Mouse (Mus musculus) MEL (cell line): ENCODE measurements at regions not wholly inside any gene's neighbourhood (a gene's known extent, or its start where the extent isn't known, plus 50 kb on each side); places are given as distances from the start of the nearest gene placed in this dataset.

Experiments used
- DNase-seq: peaks from one replicate; pipeline ENCODE4 v3.0.0; 2011; ENCODE audit warnings: low read depth, low spot score
- H3K27ac ChIP-seq: 2 replicates; pipeline ENCODE4 v1.5.1; 2012; ENCODE audit warnings: low read depth, mild to moderate bottlenecking, control low read depth, low read length, moderate library complexity; ENCODE audit not compliant: control insufficient read depth
- H3K27me3 ChIP-seq, 2 experiments: fragments of 150-350 bp in 1 of 2; sonication (generic) in 1 of 2; 2 replicates each; pipeline ENCODE4 v1.6.1; 2012; ENCODE audit warnings: low read length in 2 of 2, mild to moderate bottlenecking in 2 of 2, improper control_type of control experiment in 1 of 2, moderate library complexity in 1 of 2; ENCODE audit not compliant: insufficient read depth in 2 of 2, control insufficient read depth in 1 of 2
- H3K36me3 ChIP-seq, 2 experiments: 2 replicates each; pipeline ENCODE4 v1.6.1; 2012 to 2014; ENCODE audit warnings: low read length in 2 of 2, improper control_type of control experiment in 1 of 2, inconsistent platforms in 1 of 2, mild to moderate bottlenecking in 1 of 2; ENCODE audit not compliant: insufficient read depth in 2 of 2, control insufficient read depth in 1 of 2
- H3K4me1 ChIP-seq, 2 experiments: fragments of 150-350 bp in 1 of 2; sonication (generic) in 1 of 2; 2 replicates each; pipeline ENCODE4 v1.6.1; 2012; ENCODE audit warnings: low read length in 2 of 2, improper control_type of control experiment in 1 of 2, mild to moderate bottlenecking in 1 of 2; ENCODE audit not compliant: insufficient read depth in 2 of 2, control insufficient read depth in 1 of 2
- H3K4me3 ChIP-seq, 2 experiments: fragments of 150-350 bp in 1 of 2; sonication (generic) in 1 of 2; 2 replicates each; pipeline ENCODE4 v1.5.1; 2012; ENCODE audit warnings: low read depth in 2 of 2, low read length in 2 of 2, mild to moderate bottlenecking in 2 of 2, moderate library complexity in 2 of 2, control low read depth in 1 of 2, improper control_type of control experiment in 1 of 2; ENCODE audit not compliant: control insufficient read depth in 1 of 2, insufficient read depth in 1 of 2
- H3K79me2 ChIP-seq: 2 replicates; pipeline ENCODE4 v1.6.1; 2012; ENCODE audit warnings: mild to moderate bottlenecking, low read length, moderate library complexity; ENCODE audit not compliant: control insufficient read depth, poor library complexity, insufficient read depth
- H3K9ac ChIP-seq: 2 replicates; pipeline ENCODE4 v1.6.1; 2012; ENCODE audit warnings: low read depth, mild to moderate bottlenecking, control low read depth, low read length, moderate library complexity; ENCODE audit not compliant: control insufficient read depth, poor library complexity, severe bottlenecking
- H3K9me3 ChIP-seq: fragments of 150-350 bp; sonication (generic); replicated peaks from 2 replicates; pipeline ENCODE4 v1.6.1; 2012; ENCODE audit warnings: mild to moderate bottlenecking, low read length, improper control_type of control experiment, moderate library complexity; ENCODE audit not compliant: insufficient read depth
- BHLHE40 ChIP-seq: IDR thresholded peaks from 2 replicates; pipeline ENCODE4 v1.6.1; 2012; ENCODE audit warnings: low read depth, mild to moderate bottlenecking, inconsistent platforms, low read length, improper control_type of control experiment, borderline replicate concordance
- CTCF ChIP-seq, 3 experiments: IDR thresholded peaks in 2 of 3; conservative IDR thresholded peaks in 1 of 3; 2 replicates each; pipeline ENCODE4 v1.5.1; 2011 to 2012; ENCODE audit warnings: low read length in 3 of 3, low read depth in 2 of 3, mild to moderate bottlenecking in 2 of 3, improper control_type of control experiment in 1 of 3, inconsistent platforms in 1 of 3, mixed read lengths in 1 of 3, moderate library complexity in 1 of 3; ENCODE audit not compliant: control insufficient read depth in 1 of 3, insufficient read depth in 1 of 3, poor library complexity in 1 of 3, severe bottlenecking in 1 of 3
- E2F4 ChIP-seq: IDR thresholded peaks from 2 replicates; pipeline ENCODE4 v1.6.1; 2011; ENCODE audit warnings: low read depth, low read length, improper control_type of control experiment, borderline replicate concordance
- ELF1 ChIP-seq: IDR thresholded peaks from 2 replicates; pipeline ENCODE4 v1.6.1; 2014; ENCODE audit warnings: low read depth, mild to moderate bottlenecking, inconsistent platforms, low read length, improper control_type of control experiment, moderate library complexity
- EP300 ChIP-seq, 2 experiments: IDR thresholded peaks; 2 replicates each; pipeline ENCODE4 v1.6.1; 2011; ENCODE audit warnings: improper control_type of control experiment in 2 of 2, low read length in 2 of 2, low read depth in 1 of 2, mild to moderate bottlenecking in 1 of 2
- ETS1 ChIP-seq: IDR thresholded peaks from 2 replicates; pipeline ENCODE4 v1.6.1; 2012; ENCODE audit warnings: low read depth, mild to moderate bottlenecking, inconsistent platforms, low read length, improper control_type of control experiment, moderate library complexity
- HCFC1 ChIP-seq: IDR thresholded peaks from 2 replicates; pipeline ENCODE4 v1.6.1; 2012; ENCODE audit warnings: low read depth, mild to moderate bottlenecking, inconsistent platforms, low read length, improper control_type of control experiment, moderate library complexity
- SMC3 ChIP-seq: IDR thresholded peaks from 2 replicates; pipeline ENCODE4 v1.6.1; 2011; ENCODE audit warnings: low read depth, low read length, improper control_type of control experiment
- TAL1 ChIP-seq: IDR thresholded peaks from 2 replicates; pipeline ENCODE4 v1.6.1; 2012; ENCODE audit warnings: mild to moderate bottlenecking, inconsistent platforms, low read length, moderate library complexity, mixed read lengths
- TCF12 ChIP-seq: IDR thresholded peaks from 2 replicates; pipeline ENCODE4 v1.6.1; 2014; ENCODE audit warnings: low read depth, mild to moderate bottlenecking, inconsistent platforms, low read length, improper control_type of control experiment, moderate library complexity
- USF2 ChIP-seq, 2 experiments: IDR thresholded peaks; 2 replicates each; pipeline ENCODE4 v1.6.1; 2011 to 2012; ENCODE audit warnings: improper control_type of control experiment in 2 of 2, low read length in 2 of 2, borderline replicate concordance in 1 of 2, inconsistent platforms in 1 of 2, low read depth in 1 of 2, mild to moderate bottlenecking in 1 of 2; ENCODE audit not compliant: insufficient read depth in 1 of 2
- ZNF384 ChIP-seq: IDR thresholded peaks from 2 replicates; pipeline ENCODE4 v1.6.1; 2012; ENCODE audit warnings: low read depth, mild to moderate bottlenecking, inconsistent platforms, low read length, improper control_type of control experiment

GRCm38 (mm10) chr10:21746713-21747112 lies 135.3 kb upstream of the Sgk1 start:
- TF ChIP-seq HCFC1 (no peak), ELF1 (no peak)
- Histone ChIP-seq H3K9ac (no peak overlapping the region), H3K27me3 (peaks cover 3 to 11% of the 10 kb centered on the region in 2 experiments), H3K79me2 (no peaks in the 10 kb centered on the region), H3K4me1 (no peaks in the 10 kb centered on the region), H3K4me3 (no peak overlapping the region), H3K9me3 (no peaks in the 10 kb centered on the region), H3K27ac (no peak overlapping the region), H3K36me3 (no peaks in the 10 kb centered on the region)
- DNase-seq: no peak

GRCm38 (mm10) chr10:21751326-21751725 lies 130.7 kb upstream of the Sgk1 start:
- no peak for TF ChIP-seq ZNF384
- no peak for TF ChIP-seq E2F4
- no peak for TF ChIP-seq SMC3
- TF ChIP-seq TAL1: no peak
- DNase-seq: no peak
- no peaks in the 10 kb centered on the region for H3K9me3 ChIP-seq
- no peaks in the 10 kb centered on the region for H3K4me1 ChIP-seq
- no peaks in the 10 kb centered on the region for H3K79me2 ChIP-seq
- H3K27ac ChIP-seq: no peak overlapping the region
- no peak overlapping the region for H3K4me3 ChIP-seq
- H3K36me3 ChIP-seq: no peaks in the 10 kb centered on the region
- H3K27me3 ChIP-seq: peaks cover 2 to 7% of the 10 kb centered on the region in 2 experiments; a peak in 2 of 4 replicates
- H3K9ac ChIP-seq: no peak overlapping the region

- Histone ChIP-seq H3K4me3 (no peak overlapping the region), H3K79me2 (no peaks in the 10 kb centered on the region), H3K27ac (no peak overlapping the region), H3K9me3 (no peaks in the 10 kb centered on the region), H3K36me3 (no peaks in the 10 kb centered on the region), H3K27me3 (peaks cover 2 to 7% of the 10 kb centered on the region in 2 experiments; a peak in 2 of 4 replicates), H3K4me1 (no peaks in the 10 kb centered on the region), H3K9ac (no peak overlapping the region)
- no peak for DNase-seq
- TF ChIP-seq EP300 (IDR thresholded peaks at IDR 0.05; ENCODE audit: low read depth in 1 of 2, low read length in 2 of 2) (no peak), CTCF (IDR thresholded peaks at IDR 0.05 in 2 of 3, conservative IDR thresholded peaks at IDR 0.05 in 1 of 3; ENCODE audit: control insufficient read depth in 1 of 3, insufficient read depth in 1 of 3, low read depth in 2 of 3, low read length in 3 of 3, poor library complexity in 1 of 3, severe bottlenecking in 1 of 3) (no peak), TCF12 (no peak), USF2 (IDR thresholded peaks at IDR 0.05; ENCODE audit: borderline replicate concordance in 1 of 2, insufficient read depth in 1 of 2, low read depth in 1 of 2, low read length in 2 of 2) (no peak), ETS1 (no peak), ZNF384 (no peak), BHLHE40 (no peak)
Observed at GRCm38 (mm10) chr10:21752392-21752791, 129.6 kb upstream of the Sgk1 start.
